Mouse (Mus musculus): ENCODE measurements at regions not wholly inside any gene's neighbourhood (a gene's known extent, or its start where the extent isn't known, plus 50 kb on each side); places are given as distances from the start of the nearest gene placed in this dataset.
A peak's percentile ranks its signal among the peaks of the same experiment; 100 is the strongest.

DNA sequence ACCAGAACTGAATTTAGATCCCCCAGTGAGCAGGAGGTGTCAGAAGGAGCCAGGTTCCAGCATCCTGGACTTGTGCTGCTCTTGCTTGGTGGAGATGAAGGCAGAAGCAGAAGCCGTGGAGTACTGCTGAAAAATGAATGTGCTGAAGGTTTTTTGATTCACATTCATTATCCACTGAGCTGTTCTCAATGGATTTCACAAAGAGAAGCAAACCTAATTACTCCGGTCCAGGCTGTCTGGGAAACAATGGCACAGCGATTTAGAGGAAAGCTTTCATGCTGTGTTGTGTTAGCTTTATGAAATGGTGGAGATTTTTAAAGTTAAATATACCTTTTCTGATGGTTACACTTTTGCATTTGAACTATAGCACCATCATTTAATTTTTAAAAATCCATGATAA is 535.3 kb upstream of the Adgrl3 start:
- no peak for DNase-seq (ENCODE audit: low read depth, low spot score)

DNA sequence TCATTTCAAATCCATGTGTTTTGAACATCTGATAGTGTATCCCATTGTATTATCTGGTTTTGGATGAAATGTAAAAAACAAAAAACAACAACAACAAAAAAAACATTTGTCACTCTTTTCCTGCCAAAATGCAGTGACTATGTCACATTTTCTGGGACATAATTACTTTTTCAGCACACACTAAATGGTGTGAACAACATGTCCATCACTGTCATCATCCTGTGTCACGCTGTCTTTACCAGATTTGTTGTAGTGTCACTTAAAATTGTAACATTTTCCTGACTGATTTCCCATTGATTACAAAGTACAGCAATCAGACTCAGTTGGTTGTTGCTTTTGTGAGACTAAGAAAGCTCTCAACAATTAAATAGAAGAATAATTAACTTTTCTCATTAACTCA is 531.6 kb upstream of the Adgrl3 start:
- no peak for DNase-seq (ENCODE audit: low read depth, low spot score)

DNA sequence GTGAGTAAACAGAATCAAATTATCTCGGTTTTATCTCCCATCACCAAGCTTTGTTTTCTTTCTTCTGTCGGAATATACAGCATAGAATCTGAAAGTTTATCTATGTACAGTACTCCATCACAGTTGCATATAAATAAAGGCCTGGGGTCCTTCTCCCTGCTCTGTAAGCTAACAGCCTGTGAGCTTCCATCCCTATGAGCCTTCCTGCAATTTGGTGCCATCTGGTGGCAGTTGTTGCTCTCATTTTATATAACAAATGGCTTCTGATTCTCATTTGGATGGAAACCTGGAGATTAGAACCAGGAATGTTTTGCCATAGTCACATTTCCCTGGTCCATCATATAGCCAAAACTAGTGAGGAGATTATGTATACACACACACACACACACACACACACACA is 511.3 kb upstream of the Adgrl3 start:
- peak; percentile 32 for DNase-seq (ENCODE audit: low read depth, low spot score)

DNA sequence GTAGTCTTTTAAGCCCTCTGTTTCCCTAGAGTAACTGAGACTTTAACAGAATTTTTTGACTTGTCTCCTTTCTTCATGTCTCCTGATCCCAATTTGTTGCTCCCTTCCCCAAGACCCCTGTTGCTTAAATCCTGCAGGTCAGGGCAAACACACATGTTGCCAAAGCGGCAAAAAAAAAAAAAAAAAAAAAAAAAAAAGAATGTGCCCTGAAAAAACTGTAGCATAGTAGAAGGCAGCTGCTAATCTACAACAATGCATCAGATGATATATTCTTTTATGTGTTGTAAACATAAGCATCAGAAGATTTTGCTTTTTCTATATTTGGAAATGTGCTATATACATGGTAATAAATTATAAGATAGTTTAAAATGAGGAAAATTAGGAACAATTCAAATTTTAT is 479.9 kb upstream of the Adgrl3 start:
- no peak for DNase-seq (ENCODE audit: low read depth, low spot score)

DNA sequence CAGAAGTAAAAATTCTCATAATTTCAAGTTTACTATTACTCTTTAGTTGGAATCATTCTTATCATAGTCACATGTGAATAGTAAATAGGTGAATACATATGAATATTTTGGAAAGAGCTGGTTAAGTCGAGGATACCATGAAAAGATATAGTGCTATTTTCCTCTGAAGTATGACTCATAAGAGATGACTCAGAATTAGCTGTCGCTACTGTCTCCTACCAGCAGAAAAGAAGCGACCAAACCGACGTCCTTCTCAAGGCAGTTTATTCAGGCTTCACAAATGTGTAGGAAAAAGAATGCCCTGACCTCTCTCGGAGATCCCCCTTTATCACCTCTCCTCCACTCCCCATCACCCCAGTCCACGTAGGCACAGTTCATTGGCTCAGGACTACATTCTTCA is 468.3 kb upstream of the Adgrl3 start:
- DNase-seq (ENCODE audit: low read depth, low spot score), result no peak

DNA sequence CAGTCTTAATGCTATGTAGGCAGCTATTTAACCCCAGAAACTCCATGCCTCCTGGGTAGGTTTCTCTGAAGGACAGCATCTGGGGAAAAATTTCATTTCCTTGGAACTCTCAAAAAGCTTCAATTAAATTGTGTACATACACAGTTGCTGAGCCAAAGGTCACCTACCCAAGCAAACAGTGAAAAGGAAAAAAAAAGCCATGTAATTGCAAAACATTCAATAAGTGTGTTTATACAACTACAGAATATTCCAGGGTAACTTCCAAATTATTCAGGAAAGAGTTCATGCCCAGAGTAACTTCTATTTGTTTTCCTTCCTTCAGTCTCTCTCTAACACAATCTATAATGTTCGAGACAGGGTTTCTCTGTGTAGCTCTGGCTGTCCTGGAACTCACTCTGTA is 441.2 kb upstream of the Adgrl3 start:
- DNase-seq (ENCODE audit: low read depth, low spot score), result no peak

DNA sequence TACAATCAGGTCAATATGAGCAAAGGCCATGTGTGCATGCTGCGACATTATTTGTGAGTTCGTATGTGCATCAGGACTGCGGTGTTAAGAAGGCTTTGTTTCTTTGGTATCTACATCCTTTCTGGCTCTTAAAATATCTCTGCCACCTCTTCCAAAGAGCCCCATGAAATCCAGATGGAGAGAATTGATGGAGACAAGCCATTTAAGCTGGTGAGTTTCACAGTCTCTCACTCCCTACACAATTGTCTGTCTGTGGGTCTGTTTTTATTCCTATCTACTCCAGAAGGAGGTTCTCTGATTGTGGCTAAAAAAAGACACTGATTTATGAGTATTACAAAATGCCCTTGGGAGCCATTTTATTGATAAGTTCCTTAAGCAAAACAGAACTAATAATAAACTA is 408.4 kb upstream of the Adgrl3 start:
- DNase-seq (ENCODE audit: low read depth, low spot score), result no peak

DNA sequence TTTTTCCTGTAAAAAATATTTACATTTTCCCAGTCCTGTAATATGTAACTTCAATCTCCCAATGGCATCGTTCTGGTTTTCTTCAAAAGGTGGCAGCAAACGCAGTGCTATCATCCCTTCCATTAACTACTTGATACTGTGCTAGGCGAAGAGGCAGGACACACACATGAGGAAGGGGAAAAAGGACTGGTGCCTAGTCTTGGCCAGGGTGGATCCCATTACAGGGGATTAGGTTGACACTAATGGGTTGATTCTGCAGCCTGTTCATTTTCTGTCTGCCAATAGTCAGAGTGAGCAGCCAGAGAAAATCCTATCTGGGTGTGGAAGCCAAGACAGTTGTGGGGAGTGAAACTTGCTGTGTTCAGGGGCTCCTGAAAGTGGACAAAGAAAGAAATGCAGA is 392.7 kb upstream of the Adgrl3 start:
- DNase-seq (ENCODE audit: low read depth, low spot score), result no peak

DNA sequence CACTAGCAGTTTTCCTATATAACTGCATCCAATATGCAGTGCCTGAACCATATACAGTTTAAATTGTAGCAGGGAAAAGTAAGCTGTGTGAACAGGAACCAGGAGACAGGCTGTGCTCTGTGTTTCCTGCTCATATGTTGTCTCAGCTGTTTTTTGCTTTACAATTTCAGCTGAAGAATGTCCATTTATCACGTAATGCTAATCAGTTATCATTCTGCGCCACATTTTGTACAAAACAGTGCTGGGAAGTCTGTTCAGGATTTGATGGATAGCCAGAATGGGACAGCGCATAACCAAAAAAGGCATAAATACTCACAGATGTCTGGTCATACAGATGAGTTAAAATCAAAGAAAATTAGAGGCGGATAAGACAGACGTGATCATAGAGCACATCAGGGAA is 360.9 kb upstream of the Adgrl3 start:
- no peak for DNase-seq (ENCODE audit: low read depth, low spot score)

DNA sequence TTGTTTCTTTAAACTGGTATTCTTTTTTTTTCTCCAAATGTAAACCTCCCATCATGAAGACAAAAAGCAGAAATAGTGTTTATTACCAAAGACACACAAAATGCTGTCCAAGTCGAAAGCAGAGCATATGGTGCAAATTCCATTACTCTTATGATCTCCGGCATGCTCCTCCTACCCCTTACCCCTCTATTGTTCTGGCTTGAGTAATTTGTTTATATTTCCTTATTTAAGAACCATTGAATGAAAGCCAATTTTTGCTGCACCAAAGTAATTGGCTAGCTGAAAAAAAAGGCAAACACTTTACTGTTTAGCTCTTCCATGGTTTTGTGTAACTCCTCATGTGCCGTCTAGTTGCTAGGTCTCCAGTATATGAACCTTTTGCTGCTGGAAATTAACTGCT is 360.4 kb upstream of the Adgrl3 start:
- DNase-seq (ENCODE audit: low read depth, low spot score), result no peak

DNA sequence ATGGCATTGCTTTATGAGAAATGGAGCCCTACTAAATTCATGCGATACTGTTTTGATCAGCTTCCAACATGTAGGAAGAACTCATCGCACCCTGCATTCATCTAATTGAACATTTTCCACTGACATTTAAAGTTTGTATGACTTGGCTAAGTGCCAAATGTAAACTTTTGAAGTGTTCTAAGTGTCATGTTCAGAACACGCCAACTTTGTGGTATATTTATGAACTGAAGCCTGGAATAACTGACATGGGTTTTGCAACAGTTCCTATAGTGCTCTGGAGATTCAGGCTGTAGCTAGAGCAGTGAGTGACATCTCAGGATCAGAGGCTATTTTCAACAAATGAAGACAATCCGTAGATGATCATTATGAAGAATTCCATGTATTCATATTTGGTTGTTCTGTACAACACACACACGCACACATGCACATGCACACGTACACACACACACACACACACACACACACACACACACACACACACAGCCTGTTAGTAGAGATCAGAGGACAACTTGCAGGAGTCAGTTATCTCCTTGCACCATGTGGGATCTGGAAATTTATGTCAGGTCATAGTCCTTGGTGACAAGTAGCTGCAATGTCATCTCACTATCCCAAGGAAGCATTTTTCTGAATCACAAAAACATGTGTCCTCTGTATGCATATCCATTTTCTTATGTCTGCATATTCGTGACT is 349.5 kb upstream of the Adgrl3 start:
- no peak for DNase-seq (ENCODE audit: low read depth, low spot score)

DNA sequence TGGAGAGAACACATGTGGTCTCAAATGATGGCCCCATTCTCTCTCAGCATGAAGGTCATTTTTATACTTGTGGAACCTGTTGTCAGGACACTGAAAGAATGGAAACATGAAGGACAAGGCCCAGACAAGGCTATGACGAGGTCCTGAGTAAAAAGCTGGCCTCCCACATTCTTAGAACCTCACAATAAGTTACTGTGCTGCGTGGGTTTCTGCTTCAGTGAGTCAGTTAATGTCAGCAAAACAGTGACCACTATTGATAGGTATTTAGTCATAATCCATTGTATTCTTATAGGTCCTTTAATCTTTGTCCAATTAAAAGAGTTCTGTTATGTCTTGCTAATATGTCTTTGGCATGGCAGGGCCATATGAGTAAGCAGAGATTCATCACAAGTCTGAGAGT is 336.5 kb upstream of the Adgrl3 start:
- DNase-seq (ENCODE audit: low read depth, low spot score), result no peak

DNA sequence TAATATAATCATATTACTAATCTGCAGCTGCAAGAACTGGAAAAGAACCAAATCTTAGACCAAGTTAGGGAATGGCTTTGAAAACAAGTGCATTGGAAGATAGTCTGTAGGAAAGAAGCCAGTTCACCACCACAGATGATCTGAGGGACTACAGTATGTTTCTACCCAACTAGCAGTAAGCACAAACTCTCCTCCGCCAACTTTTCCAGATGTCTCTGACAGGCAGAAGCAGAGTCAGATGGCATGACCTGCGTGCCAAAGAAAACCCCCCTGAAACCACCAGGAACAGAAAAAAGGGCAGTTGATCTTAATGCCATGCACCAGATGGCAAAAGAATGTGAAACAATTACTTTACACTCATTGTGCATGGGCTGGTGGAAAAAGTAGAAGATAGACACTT is 319.1 kb upstream of the Adgrl3 start:
- DNase-seq (ENCODE audit: low read depth, low spot score), result no peak

DNA sequence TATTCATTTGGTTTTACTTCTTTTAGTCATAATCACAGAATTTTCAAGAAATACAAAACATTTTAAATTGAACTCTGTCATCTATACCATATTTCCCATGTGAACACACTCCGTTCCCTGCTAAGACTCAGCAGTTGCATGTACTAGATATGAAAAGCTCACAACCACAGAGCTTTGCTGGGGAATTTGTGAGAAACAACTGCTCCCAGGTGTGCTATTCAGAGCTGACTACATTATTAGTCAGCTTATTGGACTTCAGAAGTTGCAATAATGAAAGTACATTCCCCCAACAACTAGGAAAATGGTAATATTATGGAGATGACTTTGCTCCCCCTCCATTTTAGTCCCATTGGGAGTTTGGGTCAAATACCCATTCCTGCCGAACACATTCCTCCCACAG is 315.2 kb upstream of the Adgrl3 start:
- DNase-seq (ENCODE audit: low read depth, low spot score), result no peak

DNA sequence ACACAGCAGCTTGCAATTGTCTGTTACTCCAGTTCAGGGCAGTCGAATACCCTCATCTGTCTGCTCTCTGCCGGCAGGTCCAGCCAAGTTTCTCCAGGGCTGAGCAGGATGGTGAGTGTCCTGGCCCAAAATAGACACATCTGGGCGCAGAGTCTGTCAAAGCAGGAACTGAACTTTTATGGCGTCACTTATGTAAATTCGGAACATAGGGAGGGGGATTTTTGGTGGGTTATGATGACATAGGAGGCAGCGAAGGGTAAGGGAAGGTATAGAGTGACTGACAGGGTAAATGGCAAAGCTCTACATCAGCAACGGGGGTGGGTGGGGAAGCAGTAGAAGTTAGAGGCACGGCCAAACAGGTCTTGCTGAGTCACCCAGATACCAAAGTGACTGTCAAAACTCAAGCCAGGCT is 313.3 kb upstream of the Adgrl3 start:
- peak; percentile 3 for DNase-seq (ENCODE audit: low read depth, low spot score)

All from R1 (cell line).